Mouse (Mus musculus) kidney, postnatal 0 days (tissue): ENCODE data around the gene Otud3. TPM values are rescaled to one million over a fixed set of nuclear protein-coding genes. Genes with fewer than 3 reads are reported as not detected.

ENCODE experiments used
- ATAC-seq: fragments of 200-750 bp; cut with Nextera tagmentation; replicated peaks from 2 replicates; pipeline ENCODE4 v1.8.0; 2017; ENCODE audit warnings: low read depth, moderate number of reproducible peaks, moderate TSS enrichment, moderate library complexity; ENCODE audit not compliant: low FRiP score
- DNase-seq: peaks from one replicate; pipeline ENCODE4 v3.0.0-alpha.2; 2016; ENCODE audit warnings: low spot score
- H3K27ac ChIP-seq: fragments of 300-500 bp; sonication (generic); 2 replicates; pipeline ENCODE4 v1.5.1; 2014; ENCODE audit warnings: mild to moderate bottlenecking
- H3K27me3 ChIP-seq: fragments of 300-500 bp; sonication (generic); 2 replicates; pipeline ENCODE4 v1.6.1; 2014; ENCODE audit warnings: low read length, mixed read lengths; ENCODE audit not compliant: insufficient read depth
- H3K36me3 ChIP-seq: fragments of 300-500 bp; sonication (generic); 2 replicates; pipeline ENCODE4 v1.6.1; 2014; ENCODE audit warnings: low read length, mixed read lengths; ENCODE audit not compliant: insufficient read depth
- H3K4me1 ChIP-seq: fragments of 300-500 bp; sonication (generic); replicated peaks from 2 replicates; pipeline ENCODE4 v1.6.1; 2014; ENCODE audit warnings: antibody characterized with exemption, low read length, mixed read lengths; ENCODE audit not compliant: insufficient read depth
- H3K4me2 ChIP-seq: fragments of 300-500 bp; sonication (generic); 2 replicates; pipeline ENCODE4 v1.6.1; 2014; ENCODE audit warnings: mild to moderate bottlenecking, low read length, moderate library complexity, mixed read lengths
- H3K4me3 ChIP-seq: fragments of 300-500 bp; sonication (generic); replicated peaks from 2 replicates; pipeline ENCODE4 v1.5.1; 2014; ENCODE audit warnings: low read depth, low read length
- H3K9ac ChIP-seq: fragments of 300-500 bp; sonication (generic); 2 replicates; pipeline ENCODE4 v1.6.1; 2014; ENCODE audit warnings: low read depth, low read length
- H3K9me3 ChIP-seq: fragments of 300-500 bp; sonication (generic); replicated peaks from 2 replicates; pipeline ENCODE4 v1.6.1; 2016; ENCODE audit warnings: low read length, inconsistent platforms, mixed read lengths
- CTCF ChIP-seq: IDR thresholded peaks from 2 replicates; pipeline ENCODE4 v1.5.1; 2016; ENCODE audit warnings: antibody characterized with exemption, low read depth, mild to moderate bottlenecking, moderate library complexity
- WGBS: fragments of 180-500 bp; shearing (Covaris S2); extraction: QIAGEN DNeasy Blood & Tissue Kit; methylation state at CpG from one replicate; pipeline ENCODE4 v1.1.7; 2014; 5-methylcytosine and 5-hydroxymethylcytosine counted together
- polyA plus RNA-seq: library from polyadenylated mRNA; unstranded; fragments of >200 nt; fragmentation: Nextera tagmentation; extraction: Ambion mirVana; gene quantifications from 2 replicates; pipeline ENCODE4 v1.2.1, GENCODE M21; 2015

The Otud3 gene
- polyA plus RNA-seq, 1 experiment from 2014 or later: 3.5 TPM

- 12% methylated on average over 6 of the region's 6 CpGs for WGBS
- no peak for TF ChIP-seq CTCF
- Histone ChIP-seq H3K9ac (no peak overlapping the region), H3K4me3 (no peak overlapping the region), H3K27me3 (no peaks in the 10 kb centered on the region), H3K27ac (peak overlapping the region; percentile 79), H3K36me3 (no peaks in the 10 kb centered on the region), H3K4me2 (no peak overlapping the region), H3K9me3 (no peaks in the 10 kb centered on the region), H3K4me1 (peaks cover 19% of the 10 kb centered on the region; the same call in 1 of the 2 replicates)
- DNase-seq: peak; percentile 49
- ATAC-seq: no peak
Observed at GRCm38 (mm10) chr4:138941966-138942365, 28.2 kb upstream of the Otud3 start.

DNA sequence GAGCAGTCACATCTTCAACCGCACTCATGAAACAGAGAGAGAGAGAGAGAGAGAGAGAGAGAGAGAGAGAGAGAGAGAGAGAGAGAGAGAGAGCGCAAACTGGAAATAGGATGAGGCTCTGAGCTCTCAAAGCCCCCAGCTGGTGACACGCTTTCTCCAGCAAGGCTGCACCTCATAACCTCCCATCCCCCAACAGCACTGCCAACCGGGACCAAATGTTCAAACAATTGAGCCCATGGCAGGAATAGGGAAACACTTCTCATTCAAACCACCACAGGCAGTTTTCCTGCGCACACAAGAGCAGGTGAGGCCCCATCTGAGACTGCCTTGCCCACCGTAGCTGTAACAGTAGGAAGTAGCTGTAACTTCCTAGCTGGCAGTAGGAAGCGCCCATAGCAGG lies 27.7 kb upstream of the Otud3 start:
- Histone ChIP-seq H3K36me3 (no peaks in the 10 kb centered on the region), H3K9ac (no peak overlapping the region), H3K4me2 (no peak overlapping the region), H3K27me3 (no peaks in the 10 kb centered on the region), H3K27ac (peak overlapping the region; percentile 79), H3K9me3 (no peaks in the 10 kb centered on the region), H3K4me1 (peaks cover 19% of the 10 kb centered on the region; the same call in 1 of the 2 replicates), H3K4me3 (no peak overlapping the region)
- TF ChIP-seq CTCF: no peak
- WGBS: 24% methylated on average over 7 of the region's 7 CpGs
- DNase-seq (peak; percentile 45), ATAC-seq (no peak)

DNA sequence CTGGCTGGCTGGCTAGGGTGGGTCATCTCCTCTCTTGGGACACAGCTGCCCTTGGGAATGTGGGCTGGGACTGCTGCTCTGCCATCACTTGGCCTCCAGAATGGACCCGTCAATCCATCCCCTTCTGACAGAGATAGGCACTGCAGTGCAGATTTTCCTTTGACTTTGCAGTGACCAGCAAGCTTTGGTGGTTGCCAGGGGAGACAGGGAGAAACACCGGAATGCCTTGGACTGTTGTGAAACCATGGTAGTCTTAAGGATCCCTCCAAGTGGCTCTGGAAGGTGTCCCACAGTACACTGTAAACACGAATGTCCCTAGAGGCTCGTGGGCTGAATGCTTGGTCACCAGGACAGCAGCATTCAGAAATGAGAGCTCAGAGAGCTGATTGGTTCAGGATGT lies 25.7 kb upstream of the Otud3 start:
- TF ChIP-seq CTCF: no peak
- WGBS: 63% methylated on average over 4 of the region's 4 CpGs
- peak overlapping the region; percentile 70; the same call in 1 of the 2 replicates for H3K27ac ChIP-seq
- H3K4me1 ChIP-seq: peaks cover 19% of the 10 kb centered on the region; the same call in 1 of the 2 replicates
- no peak for DNase-seq
- H3K36me3 ChIP-seq: no peaks in the 10 kb centered on the region
- peak; percentile 9; the same call in 1 of the 2 replicates for ATAC-seq
- H3K4me2 ChIP-seq: no peak overlapping the region
- H3K27me3 ChIP-seq: no peaks in the 10 kb centered on the region
- no peaks in the 10 kb centered on the region for H3K9me3 ChIP-seq
- H3K4me3 ChIP-seq: no peak overlapping the region
- no peak overlapping the region for H3K9ac ChIP-seq

DNA sequence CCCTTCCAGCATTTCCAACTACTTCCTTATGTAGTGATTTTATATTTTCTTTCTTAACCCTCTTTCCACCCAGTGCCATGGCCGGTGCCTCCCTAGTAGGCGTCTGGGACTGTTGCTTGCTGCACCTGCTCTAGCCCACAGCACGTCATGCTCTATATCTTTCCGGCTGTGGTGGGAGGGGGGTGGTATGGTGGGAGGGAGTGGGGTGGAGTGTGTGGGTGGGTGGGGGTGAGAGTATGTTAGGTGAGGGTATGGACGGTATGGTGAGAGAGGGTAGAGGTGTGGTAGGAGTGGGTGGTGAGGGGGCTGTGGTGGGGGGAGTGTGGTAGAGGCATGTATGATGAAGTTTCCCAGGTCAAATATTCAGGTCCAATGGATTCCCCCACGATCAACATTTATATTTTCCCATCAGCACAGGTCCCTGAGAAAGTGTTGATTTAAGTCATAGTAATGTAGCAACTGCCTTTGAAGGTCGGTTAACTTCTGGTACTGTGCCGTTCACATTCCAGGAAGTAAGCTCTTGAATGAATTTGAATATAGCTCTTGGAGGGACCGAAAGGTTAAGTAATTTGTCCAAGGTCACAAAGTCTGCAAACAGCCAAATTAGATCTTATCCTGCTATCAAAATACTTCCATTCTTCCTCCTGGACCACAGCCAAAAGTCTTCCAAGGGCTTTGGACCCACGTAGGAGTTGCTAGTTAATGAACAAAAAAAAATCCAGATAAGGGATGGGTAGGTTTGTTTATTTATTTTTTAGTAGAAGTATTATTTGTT lies 24.9 kb upstream of the Otud3 start:
- Histone ChIP-seq H3K4me1 (peaks cover 15% of the 10 kb centered on the region; the same call in 1 of the 2 replicates), H3K9me3 (no peaks in the 10 kb centered on the region), H3K9ac (no peak overlapping the region), H3K4me2 (no peak overlapping the region), H3K36me3 (no peaks in the 10 kb centered on the region), H3K27ac (peak overlapping the region; percentile 70), H3K4me3 (no peak overlapping the region), H3K27me3 (no peaks in the 10 kb centered on the region)
- DNase-seq (peak; percentile 69), ATAC-seq (peak; percentile 49)
- TF ChIP-seq CTCF: no peak
- WGBS: 28% methylated on average over 10 of the region's 10 CpGs

DNA sequence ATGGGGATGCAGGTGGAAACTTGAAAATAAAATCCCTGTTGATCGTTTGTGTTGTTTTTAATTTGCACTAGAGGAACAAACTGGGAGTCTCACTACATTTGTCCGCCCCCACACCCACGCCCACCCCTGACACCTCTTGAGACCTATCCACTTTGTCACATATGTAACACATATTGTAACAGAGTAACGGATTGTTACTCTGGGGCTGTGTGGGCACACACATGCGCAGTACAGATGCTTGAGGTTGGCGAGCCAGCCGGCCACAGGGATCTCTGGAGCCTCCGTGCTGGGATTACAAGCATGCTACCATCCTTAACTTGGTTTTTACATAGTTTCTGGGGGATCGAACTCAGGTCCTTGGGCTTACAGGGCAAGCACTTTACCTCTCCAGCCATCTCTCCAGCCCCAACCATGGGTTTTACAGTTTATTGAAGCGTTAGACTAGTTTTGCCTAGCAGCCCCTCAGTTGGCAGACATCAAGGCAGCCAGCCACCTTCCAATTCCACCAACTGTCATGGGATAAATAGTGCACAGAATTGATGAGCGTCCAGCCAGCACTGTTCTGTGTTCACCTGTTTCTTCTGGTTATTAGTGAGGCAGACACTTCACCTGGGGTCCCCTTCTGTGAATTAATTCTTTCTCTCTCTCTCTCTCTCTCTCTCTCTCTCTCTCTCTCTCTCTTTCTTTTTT lies 20.9 kb upstream of the Otud3 start:
- Histone ChIP-seq H3K4me2 (no peak overlapping the region), H3K4me1 (peaks cover 8% of the 10 kb centered on the region; the same call in 1 of the 2 replicates), H3K27me3 (no peaks in the 10 kb centered on the region), H3K27ac (no peak overlapping the region), H3K4me3 (no peak overlapping the region), H3K9ac (no peak overlapping the region), H3K9me3 (no peaks in the 10 kb centered on the region), H3K36me3 (no peaks in the 10 kb centered on the region)
- ATAC-seq (no peak), DNase-seq (no peak)
- 80% methylated on average over 11 of the region's 11 CpGs for WGBS
- TF ChIP-seq CTCF: no peak

- no peak overlapping the region for H3K9ac ChIP-seq
- H3K36me3 ChIP-seq: no peaks in the 10 kb centered on the region
- H3K4me2 ChIP-seq: no peak overlapping the region
- 51% methylated on average over 3 of the region's 3 CpGs for WGBS
- H3K4me3 ChIP-seq: no peak overlapping the region
- no peak overlapping the region for H3K27ac ChIP-seq
- H3K4me1 ChIP-seq: peaks cover 4% of the 10 kb centered on the region; the same call in 1 of the 2 replicates
- no peak for TF ChIP-seq CTCF
- no peak for ATAC-seq
- H3K27me3 ChIP-seq: no peaks in the 10 kb centered on the region
- H3K9me3 ChIP-seq: no peaks in the 10 kb centered on the region
- no peak for DNase-seq
Observed at GRCm38 (mm10) chr4:138933862-138934261, 20.1 kb upstream of the Otud3 start.
